ENCODE assay signal across 8 mouse cellular contexts in genomic region chr8:95833435-95833984, GRCm38 (mm10). TPM values are rescaled to one million over a fixed set of nuclear protein-coding genes. Genes with fewer than 3 reads are reported as not detected.
DNase-seq lines count a peak whose midpoint lies in the region; ATAC-seq and TF ChIP-seq lines count a peak whose summit lies in the region.

No protein-coding gene starts in this region.

- H3K27me3 ChIP-seq in heart, embryonic 14.5 days (ENCODE audit: control insufficient read depth, insufficient read depth, low read length): no peaks in the 10 kb centered on the region

- TF ChIP-seq CTCF in embryonic fibroblast, embryonic 13.5 days (IDR thresholded peaks at IDR 0.05; ENCODE audit: borderline replicate concordance, insufficient read depth, low read length): no peak

- peaks cover 10% of the 10 kb centered on the region; the same call in 1 of the 2 replicates for H3K36me3 ChIP-seq in heart, embryonic 14.5 days (ENCODE audit: control insufficient read depth, insufficient read depth, low read length)

- TF ChIP-seq POLR2A in embryonic fibroblast, embryonic 13.5 days (IDR thresholded peaks at IDR 0.05; ENCODE audit: low read depth, low read length): peak; percentile 20; the same call in 1 of the 2 replicates

- peak overlapping the region; percentile 68 for H3K9ac ChIP-seq in heart, embryonic 14.5 days (ENCODE audit: low read length)

- H3K4me1 ChIP-seq in heart, embryonic 14.5 days (ENCODE audit: control insufficient read depth in 2 of 2, insufficient read depth in 2 of 2, low read length in 2 of 2): peaks cover 5 to 12% of the 10 kb centered on the region in 2 experiments
- H3K4me1 ChIP-seq in embryonic fibroblast, embryonic 13.5 days (ENCODE audit: control insufficient read depth, insufficient read depth, low read length): peaks cover 2% of the 10 kb centered on the region; the same call in 1 of the 2 replicates

- H3K4me3 ChIP-seq in heart, embryonic 14.5 days (ENCODE audit: control insufficient read depth in 1 of 2, insufficient read depth in 1 of 2, low read depth in 1 of 2, low read length in 2 of 2): peak overlapping the region; percentile 39 to 53
- H3K4me3 ChIP-seq in embryonic fibroblast, embryonic 13.5 days (ENCODE audit: insufficient read depth, low read length): peak overlapping the region; percentile 39

- no peaks in the 10 kb centered on the region for H3K9me3 ChIP-seq in heart, embryonic 14.5 days (ENCODE audit: control insufficient read depth, low read length)

- no peak for DNase-seq in heart, postnatal 36 days
- DNase-seq in kidney, adult 9 months: peak; percentile 31
- peak; percentile 76 for DNase-seq in mesoderm, embryonic 11.5 days (ENCODE audit: low read depth, low spot score)
- DNase-seq in c-Kit-positive CD71-positive TER-119-positive erythroid progenitor cells, embryonic 14.5 days (ENCODE audit: low spot score): no peak
- no peak for DNase-seq in frontal cortex, postnatal 36 days (ENCODE audit: low spot score in 2 of 2)
- DNase-seq in left cerebral cortex, postnatal 4 days: no peak

- intact Hi-C loops in heart, postnatal 36 days (cut with DNase I): loop anchor here (2.0 to 5.0 kb wide), 6 partner anchors 41 to 231 kb away; no protein-coding TSS in a partner anchor
- intact Hi-C loops in left cerebral cortex, postnatal 4 days (cut with DNase I): no loop called here

- under 1% methylated on average over 16 of the region's 16 CpGs for WGBS in heart, embryonic 14.5 days

- peak; percentile 62 for ATAC-seq in heart, embryonic 14.5 days (ENCODE audit: insufficient number of reproducible peaks, insufficient read depth, low FRiP score, low read depth)

- H3K27ac ChIP-seq in heart, embryonic 14.5 days (replicated peaks in 1 of 2; ENCODE audit: control insufficient read depth in 1 of 2, insufficient read depth in 1 of 2, low read depth in 2 of 2, low read length in 2 of 2): no peak overlapping the region; a peak in 1 of 4 replicates
- no peak overlapping the region for H3K27ac ChIP-seq in embryonic fibroblast, embryonic 13.5 days (ENCODE audit: insufficient read depth, low read length)

- H3K4me2 ChIP-seq in heart, embryonic 14.5 days (ENCODE audit: low read length): peak overlapping the region; percentile 70

RNA-seq across cellular contexts. Expression of gene Sap18b, which starts 8.4 kb away (rescaled TPM):
- 265 and 287 TPM in 2 replicates for polyA plus RNA-seq in heart, embryonic 14.5 days (2014; fragmentation: Nextera tagmentation; extraction: Ambion mirVana)
- 10 to 100 TPM; 87.1 to 90.7 TPM for total RNA-seq in heart, postnatal 36 days (2021)
- 164 and 214 TPM in 2 replicates for polyA plus RNA-seq in embryonic fibroblast, embryonic 13.5 days (2011; ENCODE audit: insufficient read length, low read depth, missing spikeins)
- total RNA-seq in left cerebral cortex, postnatal 4 days (2021): 10 to 100 TPM; 97.4 to 99.3 TPM

RNA-seq across cellular contexts. Expression of gene Slc38a7, which starts 19.8 kb away (rescaled TPM):
- polyA plus RNA-seq in heart, embryonic 14.5 days (2014; fragmentation: Nextera tagmentation; extraction: Ambion mirVana): 12.1 and 12.9 TPM in 2 replicates
- 10 to 100 TPM; 11.4 to 12.0 TPM for total RNA-seq in heart, postnatal 36 days (2021)
- polyA plus RNA-seq in embryonic fibroblast, embryonic 13.5 days (2011; ENCODE audit: insufficient read length, low read depth, missing spikeins): 16.7 and 23.2 TPM in 2 replicates
- 10 to 100 TPM; 42.5 to 43.2 TPM for total RNA-seq in left cerebral cortex, postnatal 4 days (2021)

RNA-seq across cellular contexts. Expression of gene Cnot1, which starts 26.2 kb away (rescaled TPM):
- polyA plus RNA-seq in heart, embryonic 14.5 days (2014; fragmentation: Nextera tagmentation; extraction: Ambion mirVana): 83.1 and 92.4 TPM in 2 replicates
- 100 to 1,000 TPM; 119 to 124 TPM for total RNA-seq in heart, postnatal 36 days (2021)
- polyA plus RNA-seq in embryonic fibroblast, embryonic 13.5 days (2011; ENCODE audit: insufficient read length, low read depth, missing spikeins): 124 and 145 TPM in 2 replicates
- total RNA-seq in left cerebral cortex, postnatal 4 days (2021): 100 to 1,000 TPM; 156 to 167 TPM

RNA-seq across cellular contexts. Expression of gene Got2, which starts 54.8 kb away (rescaled TPM):
- polyA plus RNA-seq in heart, embryonic 14.5 days (2014; fragmentation: Nextera tagmentation; extraction: Ambion mirVana): 131 and 160 TPM in 2 replicates
- total RNA-seq in heart, postnatal 36 days (2021): 100 to 1,000 TPM; 811 to 862 TPM
- 122 and 144 TPM in 2 replicates for polyA plus RNA-seq in embryonic fibroblast, embryonic 13.5 days (2011; ENCODE audit: insufficient read length, low read depth, missing spikeins)
- 100 to 1,000 TPM; 147 to 156 TPM for total RNA-seq in left cerebral cortex, postnatal 4 days (2021)

Comparison
In these comparisons a context has a peak if more than half of its experiments do, and no peak if none do; other contexts are left out.
1. DNase-seq: peak in kidney, adult 9 months (single experiment) and mesoderm, embryonic 11.5 days (single experiment); none in heart, postnatal 36 days (0 of 2), c-Kit-positive CD71-positive TER-119-positive erythroid progenitor cells, embryonic 14.5 days (single experiment), frontal cortex, postnatal 36 days (0 of 2) and left cerebral cortex, postnatal 4 days (single experiment).